Mouse (Mus musculus) liver, embryonic 16.5 days (tissue): ENCODE data around the gene Irf4. TPM values are rescaled to one million over a fixed set of nuclear protein-coding genes. Genes with fewer than 3 reads are reported as not detected.

Experiments used
- ATAC-seq: fragments of 200-750 bp; cut with Nextera tagmentation; 2 replicates; pipeline ENCODE4 v1.8.0; 2017; ENCODE audit warnings: low read depth, mild to moderate bottlenecking, moderate number of reproducible peaks, moderate library complexity
- H3K27ac ChIP-seq: fragments of 300-500 bp; sonication (generic); 2 replicates; pipeline ENCODE4 v1.5.1; 2014; ENCODE audit warnings: mild to moderate bottlenecking, low read length
- H3K27me3 ChIP-seq: fragments of 300-500 bp; sonication (generic); 2 replicates; pipeline ENCODE4 v1.6.1; 2014; ENCODE audit warnings: low read depth, low read length, mixed read lengths; ENCODE audit not compliant: control insufficient read depth, insufficient read depth
- H3K36me3 ChIP-seq: fragments of 300-500 bp; sonication (generic); 2 replicates; pipeline ENCODE4 v1.6.1; 2014; ENCODE audit warnings: mild to moderate bottlenecking; ENCODE audit not compliant: control insufficient read depth, insufficient read depth
- H3K4me1 ChIP-seq: fragments of 300-500 bp; sonication (generic); 2 replicates; pipeline ENCODE4 v1.6.1; 2014; ENCODE audit warnings: low read depth, low read length, mixed read lengths; ENCODE audit not compliant: control insufficient read depth
- H3K4me2 ChIP-seq: fragments of 300-500 bp; sonication (generic); 2 replicates; pipeline ENCODE4 v1.6.1; 2014; ENCODE audit warnings: low read depth, low read length, mixed read lengths
- H3K4me3 ChIP-seq: fragments of 300-500 bp; sonication (generic); 2 replicates; pipeline ENCODE4 v1.5.1; 2014; ENCODE audit warnings: low read depth, mild to moderate bottlenecking, low read length
- H3K9ac ChIP-seq: fragments of 300-500 bp; sonication (generic); 2 replicates; pipeline ENCODE4 v1.6.1; 2014; ENCODE audit warnings: low read depth, low read length
- H3K9me3 ChIP-seq: fragments of 300-500 bp; sonication (generic); replicated peaks from 2 replicates; pipeline ENCODE4 v1.6.1; 2016; ENCODE audit warnings: low read length; ENCODE audit not compliant: control insufficient read depth
- WGBS: fragments of 180-500 bp; shearing (Covaris S2); extraction: QIAGEN DNeasy Blood & Tissue Kit; methylation state at CpG from one replicate; pipeline ENCODE4 v1.1.7; 2014; ENCODE audit not compliant: insufficient replicate concordance; 5-methylcytosine and 5-hydroxymethylcytosine counted together
- polyA plus RNA-seq: library from polyadenylated mRNA; unstranded; fragments of >200 nt; fragmentation: Nextera tagmentation; extraction: Ambion mirVana; gene quantifications from 2 replicates; pipeline ENCODE4 v1.2.1, GENCODE M21; 2015

Irf4 gene
- polyA plus RNA-seq, 1 experiment from 2014 or later: 0.55 TPM

DNA sequence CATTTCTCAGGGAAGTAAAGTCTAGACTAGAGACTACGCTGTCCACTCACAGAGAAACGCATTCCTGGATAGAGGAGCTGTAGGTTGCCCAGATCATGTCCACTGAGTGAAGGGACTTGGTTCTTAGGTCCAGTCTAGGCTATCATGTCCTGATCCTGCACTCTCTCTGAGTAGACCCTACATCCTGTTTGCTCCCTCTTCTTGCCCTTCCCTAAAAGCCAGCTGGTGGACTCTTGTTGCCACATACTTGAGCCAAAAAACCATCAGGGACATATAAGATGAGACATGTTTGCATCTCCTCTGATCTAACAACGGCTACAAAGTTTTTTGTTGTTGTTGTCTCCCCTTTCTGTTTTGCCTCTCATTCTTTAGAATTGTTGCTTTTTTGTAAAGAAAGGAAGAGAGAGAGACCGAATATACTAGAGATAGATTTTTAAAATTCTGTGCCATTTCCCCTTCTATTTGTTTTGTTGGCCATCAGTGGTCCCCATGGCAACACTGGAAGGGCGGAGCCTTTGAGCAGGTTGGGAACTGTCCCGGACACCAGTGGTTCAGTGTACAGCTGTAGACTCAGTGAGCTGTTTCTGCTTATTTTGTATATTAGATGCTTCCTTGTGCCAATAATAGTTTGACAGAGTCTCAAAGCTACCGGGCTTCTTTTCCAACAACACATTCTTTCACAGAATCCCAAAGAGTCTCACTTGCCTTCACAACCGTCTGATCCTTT, 15.2 kb downstream of the Irf4 start:
- no peaks in the 10 kb centered on the region for H3K36me3 ChIP-seq
- no peaks in the 10 kb centered on the region for H3K4me1 ChIP-seq
- no peak overlapping the region for H3K4me3 ChIP-seq
- H3K27ac ChIP-seq: no peak overlapping the region
- no peak overlapping the region for H3K4me2 ChIP-seq
- ATAC-seq: no peak
- no peak overlapping the region for H3K9ac ChIP-seq
- no peaks in the 10 kb centered on the region for H3K9me3 ChIP-seq
- no peaks in the 10 kb centered on the region for H3K27me3 ChIP-seq
- 56% methylated on average over 8 of the region's 8 CpGs for WGBS

DNA sequence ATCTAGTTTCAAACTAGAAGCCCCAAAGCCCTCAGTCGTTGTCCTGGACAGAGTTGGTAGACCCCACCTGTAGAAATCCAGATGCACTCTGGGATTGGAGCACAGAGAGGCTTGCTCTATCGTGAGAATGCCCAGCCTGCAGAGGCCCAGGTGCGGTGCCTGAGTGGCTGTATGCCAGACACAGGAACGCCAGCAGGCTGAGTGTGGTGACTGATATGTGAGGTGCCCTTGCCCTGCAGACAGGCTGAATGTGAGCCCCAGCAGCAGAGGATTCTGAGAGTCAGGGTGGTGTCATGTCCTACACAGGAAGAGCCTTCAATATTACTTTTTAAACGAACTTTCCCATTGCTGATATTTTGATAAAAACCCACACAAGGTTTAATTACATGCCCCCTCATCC, 16.9 kb downstream of the Irf4 start:
- Histone ChIP-seq H3K9ac (no peak overlapping the region), H3K36me3 (no peaks in the 10 kb centered on the region), H3K4me1 (no peaks in the 10 kb centered on the region), H3K4me3 (no peak overlapping the region), H3K27ac (no peak overlapping the region), H3K9me3 (no peaks in the 10 kb centered on the region), H3K27me3 (no peaks in the 10 kb centered on the region), H3K4me2 (no peak overlapping the region)
- ATAC-seq: no peak
- WGBS: 47% methylated on average over 5 of the region's 5 CpGs

DNA sequence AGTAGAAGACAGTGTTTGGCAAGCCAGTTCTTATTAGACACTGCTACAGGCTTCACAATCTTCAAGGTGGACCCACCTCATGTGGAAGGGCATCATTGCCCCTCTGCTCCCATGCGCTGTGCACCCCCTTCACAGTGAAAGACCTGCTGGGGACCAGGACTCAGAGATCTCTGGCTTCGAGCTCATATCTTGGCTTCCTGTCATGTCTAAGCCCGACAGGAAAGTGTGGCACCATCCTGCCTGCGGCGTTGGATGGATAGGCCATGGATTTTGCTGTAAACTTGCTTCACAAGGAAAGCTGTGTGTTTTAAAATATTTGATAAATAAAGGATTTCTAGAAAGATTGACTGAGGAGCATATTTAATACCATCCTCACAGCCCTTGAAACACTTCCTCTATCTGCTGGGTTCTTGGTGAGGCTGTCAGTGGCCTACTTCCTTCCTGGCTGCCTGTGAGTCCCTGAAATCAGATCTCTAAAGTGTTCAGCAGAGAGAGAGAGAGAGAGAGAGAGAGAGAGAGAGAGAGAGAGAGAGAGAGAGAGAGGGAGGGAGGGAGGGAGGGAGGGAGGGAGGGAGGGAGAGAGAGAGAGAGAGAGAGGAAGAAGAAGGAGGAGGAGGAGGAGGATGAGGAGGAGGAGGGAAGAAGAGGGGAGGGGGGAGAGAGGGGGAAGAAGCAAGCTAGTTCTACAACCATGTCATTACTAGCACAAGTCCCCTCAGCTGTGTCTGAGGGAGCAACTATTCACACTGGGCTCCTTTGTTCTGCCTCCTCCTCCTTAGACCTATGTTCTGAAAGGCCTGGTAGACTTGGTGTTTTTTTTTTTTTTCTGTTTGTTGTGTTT, 17.8 kb downstream of the Irf4 start:
- WGBS: 30% methylated on average over 5 of the region's 5 CpGs
- no peak overlapping the region for H3K9ac ChIP-seq
- H3K4me2 ChIP-seq: no peak overlapping the region
- no peak overlapping the region for H3K27ac ChIP-seq
- no peaks in the 10 kb centered on the region for H3K4me1 ChIP-seq
- H3K9me3 ChIP-seq: no peaks in the 10 kb centered on the region
- no peaks in the 10 kb centered on the region for H3K27me3 ChIP-seq
- H3K4me3 ChIP-seq: no peak overlapping the region
- H3K36me3 ChIP-seq: no peaks in the 10 kb centered on the region
- no peak for ATAC-seq

DNA sequence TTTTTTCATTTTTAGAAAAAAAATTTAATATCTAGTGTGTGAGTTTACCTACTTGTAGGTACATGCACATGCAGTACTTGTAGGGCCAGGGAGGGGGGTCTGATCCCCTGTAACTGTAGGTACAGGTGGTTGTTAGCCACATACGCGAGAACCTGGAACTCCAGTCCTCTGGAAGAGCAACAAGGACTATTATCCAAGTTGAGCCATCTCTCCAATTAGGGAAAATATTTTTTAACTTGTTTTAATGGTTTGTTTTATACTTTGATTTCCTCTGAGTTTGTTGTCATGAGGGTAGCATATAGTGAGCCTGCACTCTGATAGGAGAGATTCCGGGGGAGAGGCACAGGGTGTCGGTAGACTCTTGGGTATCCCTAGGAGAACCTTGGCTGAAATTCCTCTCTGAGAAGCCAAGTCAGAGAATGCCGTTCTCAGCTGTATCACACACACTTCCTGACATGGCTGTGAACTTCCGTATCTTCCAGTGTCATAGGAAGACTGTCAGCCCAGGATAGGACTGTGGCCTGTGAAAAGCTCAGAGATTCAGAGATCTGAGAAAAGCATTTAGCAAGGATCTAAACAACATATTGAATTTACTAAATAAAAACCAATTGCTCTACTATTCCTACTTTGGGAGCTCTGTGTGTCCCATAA, 18.6 kb downstream of the Irf4 start:
- Histone ChIP-seq H3K4me2 (no peak overlapping the region), H3K9me3 (no peaks in the 10 kb centered on the region), H3K9ac (no peak overlapping the region), H3K4me3 (no peak overlapping the region), H3K27me3 (no peaks in the 10 kb centered on the region), H3K36me3 (no peaks in the 10 kb centered on the region), H3K4me1 (no peaks in the 10 kb centered on the region), H3K27ac (no peak overlapping the region)
- 58% methylated on average over 6 of the region's 6 CpGs for WGBS
- ATAC-seq: no peak

DNA sequence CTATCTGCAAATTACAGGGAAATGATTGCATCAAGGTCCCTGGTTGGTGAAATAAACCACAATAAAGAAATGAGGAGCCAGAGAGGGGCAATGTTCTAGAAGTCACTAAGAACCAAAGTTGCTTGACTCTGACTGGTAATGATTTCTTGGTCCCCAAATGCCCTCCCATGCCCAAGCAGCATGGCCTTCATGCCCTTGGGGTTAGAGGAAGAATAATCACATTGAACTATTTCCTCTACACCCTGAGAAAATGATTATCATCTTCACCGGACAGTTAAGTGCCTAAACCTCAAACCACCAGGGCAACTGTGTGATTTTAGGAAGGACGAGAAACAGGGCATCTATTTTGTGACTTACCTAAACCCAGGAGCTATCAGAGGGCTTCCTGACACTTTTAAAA, 27.0 kb downstream of the Irf4 start:
- H3K9ac ChIP-seq: no peak overlapping the region
- no peaks in the 10 kb centered on the region for H3K4me1 ChIP-seq
- H3K36me3 ChIP-seq: no peaks in the 10 kb centered on the region
- H3K9me3 ChIP-seq: no peaks in the 10 kb centered on the region
- no peak overlapping the region for H3K27ac ChIP-seq
- ATAC-seq: no peak
- no peak overlapping the region for H3K4me2 ChIP-seq
- no peak overlapping the region for H3K4me3 ChIP-seq
- 19% methylated on average over 2 of the region's 2 CpGs for WGBS
- no peaks in the 10 kb centered on the region for H3K27me3 ChIP-seq

DNA sequence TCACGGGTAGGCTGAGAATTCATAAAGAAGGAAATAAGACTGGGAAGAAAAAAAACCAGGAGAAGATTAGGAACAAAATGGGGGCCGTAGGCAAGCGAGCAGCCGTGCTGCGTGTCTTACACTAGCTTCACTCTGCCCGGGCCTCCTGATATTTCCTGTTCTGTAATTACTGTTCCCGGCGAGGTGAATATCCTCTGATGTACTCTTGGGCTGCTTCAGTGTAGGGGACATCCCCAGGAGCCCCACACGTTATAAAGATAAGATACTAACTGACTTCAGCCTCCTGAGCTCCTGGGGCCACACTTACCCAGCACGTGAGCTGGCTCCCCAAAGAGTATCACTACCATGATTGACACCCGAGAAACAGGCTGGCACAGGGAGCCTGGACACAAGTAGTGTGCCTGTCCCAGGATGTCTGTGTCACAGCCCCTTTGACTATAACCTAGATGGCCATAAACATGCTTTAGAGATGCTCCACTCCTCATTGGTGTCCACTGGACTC, 28.7 kb downstream of the Irf4 start:
- Histone ChIP-seq H3K9ac (no peak overlapping the region), H3K36me3 (no peaks in the 10 kb centered on the region), H3K9me3 (no peaks in the 10 kb centered on the region), H3K27me3 (no peaks in the 10 kb centered on the region), H3K27ac (no peak overlapping the region), H3K4me2 (no peak overlapping the region), H3K4me1 (no peaks in the 10 kb centered on the region), H3K4me3 (no peak overlapping the region)
- 39% methylated on average over 11 of the region's 11 CpGs for WGBS
- no peak for ATAC-seq

DNA sequence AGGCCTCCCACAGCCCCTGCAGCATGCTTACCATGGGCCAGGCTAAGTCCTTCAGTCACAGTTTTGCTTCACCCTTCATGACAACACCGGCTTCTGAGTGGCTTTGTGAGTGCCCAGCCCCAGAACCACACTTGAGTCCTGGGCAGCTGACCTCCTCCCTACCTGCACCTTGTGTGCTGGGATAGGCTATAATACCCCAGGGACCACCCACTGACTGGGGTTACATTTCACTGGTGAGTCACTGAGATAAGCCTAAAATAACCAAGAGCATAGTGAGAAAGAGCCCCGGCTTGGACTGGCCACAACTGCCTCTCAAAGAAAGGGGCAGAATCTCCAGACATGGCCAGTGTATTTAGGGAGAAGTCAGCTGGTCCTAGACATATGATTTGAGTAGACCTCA, 32.9 kb downstream of the Irf4 start:
- ATAC-seq: no peak
- Histone ChIP-seq H3K9ac (no peak overlapping the region), H3K27ac (no peak overlapping the region), H3K27me3 (no peaks in the 10 kb centered on the region), H3K4me2 (no peak overlapping the region), H3K4me3 (no peak overlapping the region), H3K4me1 (no peaks in the 10 kb centered on the region), H3K9me3 (no peaks in the 10 kb centered on the region), H3K36me3 (no peaks in the 10 kb centered on the region)
- 34% methylated on average over 2 of the region's 2 CpGs for WGBS

DNA sequence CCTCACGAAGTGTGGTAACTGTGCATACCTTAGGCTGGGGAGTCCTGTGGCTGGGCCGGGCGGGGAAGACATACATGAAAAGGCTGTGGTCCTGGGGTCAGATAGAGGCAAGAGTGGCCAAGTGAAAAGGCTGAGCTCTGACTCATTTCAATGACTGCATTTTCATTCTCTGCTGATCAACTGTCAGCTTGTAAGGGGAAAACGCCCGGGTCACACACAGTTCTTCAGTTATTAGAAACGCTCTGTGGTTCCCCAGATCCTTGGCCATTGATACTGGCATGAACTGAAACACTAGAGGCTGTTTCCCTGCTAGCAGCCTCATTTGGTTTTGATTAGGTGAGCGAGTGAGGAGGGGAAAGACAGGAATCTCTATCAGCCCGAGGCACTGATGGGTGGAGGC, 33.4 kb downstream of the Irf4 start:
- Histone ChIP-seq H3K9me3 (no peaks in the 10 kb centered on the region), H3K9ac (no peak overlapping the region), H3K27me3 (no peaks in the 10 kb centered on the region), H3K4me3 (no peak overlapping the region), H3K4me2 (no peak overlapping the region), H3K36me3 (no peaks in the 10 kb centered on the region), H3K4me1 (no peaks in the 10 kb centered on the region), H3K27ac (no peak overlapping the region)
- 58% methylated on average over 8 of the region's 8 CpGs for whole genome bisulfite sequencing
- ATAC-seq: no peak
